Mouse (Mus musculus) cerebellum, adult 11-12 months (tissue): ENCODE data around the gene Tardbp.

Experiments
- DNase-seq: peaks from one replicate; pipeline ENCODE4 v3.0.0; 2022

Gene Tardbp

DNA sequence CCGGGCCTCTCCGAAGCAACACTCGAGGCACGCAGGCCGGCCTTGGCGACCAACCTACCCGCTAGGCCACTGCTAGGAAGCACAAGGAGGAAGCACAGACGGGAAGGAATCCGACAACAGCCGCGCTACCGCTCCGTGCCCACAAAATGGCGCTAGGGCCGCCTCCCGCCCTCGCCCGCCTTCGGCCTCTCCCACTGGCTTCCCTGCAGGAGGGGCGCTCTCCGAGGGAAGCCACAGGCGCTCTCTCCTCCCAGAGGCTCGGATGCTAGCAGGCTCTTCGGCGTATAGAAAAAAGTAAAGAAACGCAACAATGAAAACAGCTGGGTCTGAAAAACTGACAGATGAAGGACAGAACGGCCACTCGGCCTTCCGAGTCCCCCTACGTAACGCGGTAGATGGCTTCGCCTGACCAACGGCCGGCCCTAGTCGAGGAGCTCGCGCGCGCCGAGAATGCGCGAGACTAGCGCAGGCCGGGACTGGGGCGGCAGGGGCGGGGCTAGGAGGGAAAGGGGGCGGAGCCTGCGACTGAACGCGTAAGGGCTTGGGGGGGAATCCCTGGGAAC, at the start of gene Tardbp:
TSS of gene Tardbp (minus strand) at position 397 of the 563 bp plus-strand sequence.
- DNase-seq: peak; percentile 94

- no peak for DNase-seq
Measured at GRCm38 (mm10) chr4:148676188-148676960, 49.6 kb upstream of the Tardbp start.

- DNase-seq: no peak
Measured at GRCm38 (mm10) chr4:148675043-148675442, 48.2 kb upstream of the Tardbp start.

- DNase-seq: no peak
Measured at GRCm38 (mm10) chr4:148671230-148671947, 44.6 kb upstream of the Tardbp start.

GRCm38 (mm10) chr4:148667006-148667755, 40.4 kb upstream of the Tardbp start:
- DNase-seq: no peak

DNA sequence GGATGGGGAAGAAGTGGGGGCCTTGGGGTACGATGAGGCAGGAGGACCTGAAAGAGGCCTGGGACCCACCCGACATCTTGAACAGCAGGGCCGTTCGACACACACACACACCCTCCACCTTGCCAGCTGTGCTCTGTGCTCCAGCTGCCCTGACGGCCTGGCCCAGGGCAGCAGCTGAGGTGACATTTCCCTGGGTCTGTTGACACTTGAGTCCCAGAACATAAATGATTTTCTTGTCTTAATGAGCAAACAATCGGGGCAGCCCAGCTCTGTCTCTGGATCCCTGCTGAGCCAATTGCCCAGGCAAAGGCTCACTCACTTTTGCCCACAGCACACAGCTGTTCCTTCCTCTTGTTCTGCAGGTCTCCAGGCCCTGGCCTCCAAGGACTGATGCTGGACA, 37.2 kb upstream of the Tardbp start:
- no peak for DNase-seq

DNA sequence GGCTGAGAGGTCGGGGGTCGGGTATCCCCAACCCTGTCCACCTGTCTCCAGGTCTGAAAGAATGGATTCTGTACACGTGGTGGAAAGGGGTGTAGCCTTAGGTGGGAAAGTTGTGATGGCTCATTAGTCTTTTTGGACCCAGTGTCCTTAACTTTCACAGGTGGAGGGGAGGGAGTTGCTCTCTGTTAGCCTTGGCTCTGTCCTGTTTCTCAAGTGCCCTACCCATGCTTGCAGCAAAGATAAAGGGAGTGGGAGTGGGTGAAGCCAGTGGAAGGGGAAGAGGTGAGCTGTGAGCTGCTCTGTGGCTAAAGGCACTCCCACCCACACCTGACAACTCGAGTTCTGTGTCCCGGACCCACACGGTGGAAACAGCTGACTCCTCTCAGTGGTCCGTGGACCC, 36.5 kb upstream of the Tardbp start:
- no peak for DNase-seq

DNA sequence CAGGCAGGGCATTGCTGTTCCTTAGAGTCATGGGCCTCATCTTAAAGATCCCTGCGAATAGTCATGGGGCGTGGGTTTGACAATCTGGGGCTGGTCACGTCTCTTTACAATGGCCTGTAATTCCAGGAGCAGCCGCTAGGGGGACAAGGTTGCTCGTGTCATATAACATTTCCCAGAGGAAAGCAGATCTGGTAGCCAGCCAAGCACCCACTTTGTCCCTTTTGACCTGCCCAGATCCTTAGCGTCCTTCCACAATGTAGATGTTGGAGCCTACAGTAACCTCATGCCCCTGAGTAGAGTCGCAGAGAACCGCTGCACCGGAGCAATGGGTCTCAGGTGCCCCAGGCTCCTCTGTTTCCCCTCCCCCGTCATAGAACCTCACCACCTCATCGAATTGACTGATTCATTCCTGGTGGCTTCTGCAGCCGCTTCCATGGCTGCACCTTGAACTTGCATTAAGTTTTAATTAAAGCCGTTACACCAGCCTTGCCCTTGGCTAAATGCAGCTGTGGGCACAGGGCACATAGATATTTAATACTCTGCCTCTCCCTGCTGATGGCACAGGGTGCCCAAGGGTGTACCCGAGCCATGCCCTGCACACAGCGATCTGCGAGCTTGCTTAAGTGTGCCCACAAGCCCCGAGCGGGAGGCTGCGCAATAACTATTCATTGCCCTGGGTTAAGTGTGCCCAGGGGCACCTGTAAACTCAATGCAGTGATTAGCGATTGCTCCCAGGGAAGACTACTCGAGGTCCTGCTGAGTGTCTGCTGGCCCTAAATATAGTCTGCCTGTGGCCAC, 35.5 kb upstream of the Tardbp start:
- DNase-seq: peak; percentile 38

GRCm38 (mm10) chr4:148660174-148660573, 33.4 kb upstream of the Tardbp start:
- DNase-seq: no peak

DNA sequence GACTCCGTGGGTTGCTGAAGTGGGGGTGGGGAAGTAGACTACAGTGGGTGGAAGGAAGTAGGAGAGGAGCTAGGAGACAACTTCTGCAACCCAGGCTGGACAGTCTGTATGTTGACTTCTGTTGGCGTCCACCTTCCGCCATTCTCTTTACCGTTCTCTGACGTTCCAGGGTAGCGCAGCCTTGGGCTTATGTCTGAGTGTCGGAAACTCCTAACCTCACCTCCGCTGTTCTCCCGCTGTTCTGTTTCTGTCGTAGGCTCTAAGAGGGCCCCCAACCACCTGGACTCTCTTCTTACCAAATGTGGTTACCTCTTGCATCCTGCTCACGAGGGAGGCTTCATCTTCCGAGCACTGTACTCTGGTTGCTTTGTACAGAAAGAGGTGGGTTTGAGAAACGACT, 31.0 kb upstream of the Tardbp start:
- no peak for DNase-seq

DNA sequence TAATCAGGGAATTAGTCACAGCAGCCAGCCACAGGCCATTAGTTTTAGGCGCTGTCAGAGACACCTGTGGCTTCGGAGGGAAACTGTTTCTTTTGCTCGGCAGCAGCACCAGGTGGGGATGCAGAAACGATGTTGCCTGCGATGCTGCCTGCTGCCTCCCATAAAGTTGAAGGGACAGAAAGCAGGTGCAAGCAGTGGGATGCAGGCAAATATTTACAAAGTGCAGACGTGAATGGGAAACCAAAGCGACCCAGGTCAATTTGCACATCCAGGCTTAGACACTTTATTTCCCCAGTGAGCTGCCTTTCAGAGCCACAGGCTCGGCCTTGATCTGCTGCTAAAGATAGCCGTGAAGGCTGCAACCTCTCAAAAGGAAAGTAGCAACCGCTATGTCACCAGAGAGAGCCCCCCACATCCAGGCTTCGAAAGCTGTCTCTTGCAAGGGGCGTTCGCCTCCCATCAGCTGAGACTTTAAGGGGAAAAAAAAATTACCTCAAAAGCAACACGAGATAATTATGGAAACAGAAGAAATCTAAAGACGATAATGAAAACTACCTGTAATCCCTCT, 30.0 kb upstream of the Tardbp start:
- no peak for DNase-seq

GRCm38 (mm10) chr4:148654701-148655398, 28.0 kb upstream of the Tardbp start:
- DNase-seq: no peak

DNA sequence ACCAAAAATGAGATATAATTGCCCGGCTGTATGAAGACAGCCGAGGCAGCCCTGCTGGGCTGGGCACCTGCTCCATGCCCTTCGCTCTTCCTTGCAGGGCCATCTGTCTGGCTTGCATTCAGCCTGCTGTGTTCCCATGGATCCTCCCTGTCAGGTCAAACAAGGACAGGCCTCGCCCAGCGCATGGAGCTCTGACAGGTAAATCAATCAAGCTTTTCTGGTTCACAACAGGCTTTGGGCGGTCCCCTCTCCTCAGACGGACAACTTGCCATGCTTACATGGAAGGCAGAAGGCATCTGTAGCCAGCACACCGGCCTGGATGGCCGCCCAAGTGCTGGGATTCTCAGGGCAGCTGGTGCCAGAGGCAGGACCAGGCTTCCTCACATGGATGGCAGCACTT, 24.2 kb upstream of the Tardbp start:
- peak; percentile 82 for DNase-seq

GRCm38 (mm10) chr4:148649309-148649708, 22.5 kb upstream of the Tardbp start:
- DNase-seq: no peak

DNA sequence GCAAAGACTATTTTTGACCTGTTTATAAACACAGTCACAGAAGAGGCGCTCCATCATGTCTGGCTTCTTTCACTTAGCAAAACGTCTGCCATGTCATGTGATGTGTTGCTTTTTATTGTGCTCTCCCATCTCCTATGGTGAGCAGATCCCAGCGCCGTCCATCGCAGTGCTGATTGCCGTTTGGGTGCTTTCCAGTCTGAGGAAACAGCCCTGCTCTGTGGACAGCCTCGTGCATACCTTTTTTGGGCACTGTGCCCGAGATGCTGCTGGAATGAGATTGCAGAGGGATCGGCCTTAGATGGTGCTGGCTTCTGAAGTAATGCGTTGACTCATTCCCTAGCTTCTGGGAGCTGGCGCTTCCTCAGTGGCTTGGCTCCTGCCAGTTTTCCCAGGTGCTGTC, 19.8 kb upstream of the Tardbp start:
- peak; percentile 66 for DNase-seq

DNA sequence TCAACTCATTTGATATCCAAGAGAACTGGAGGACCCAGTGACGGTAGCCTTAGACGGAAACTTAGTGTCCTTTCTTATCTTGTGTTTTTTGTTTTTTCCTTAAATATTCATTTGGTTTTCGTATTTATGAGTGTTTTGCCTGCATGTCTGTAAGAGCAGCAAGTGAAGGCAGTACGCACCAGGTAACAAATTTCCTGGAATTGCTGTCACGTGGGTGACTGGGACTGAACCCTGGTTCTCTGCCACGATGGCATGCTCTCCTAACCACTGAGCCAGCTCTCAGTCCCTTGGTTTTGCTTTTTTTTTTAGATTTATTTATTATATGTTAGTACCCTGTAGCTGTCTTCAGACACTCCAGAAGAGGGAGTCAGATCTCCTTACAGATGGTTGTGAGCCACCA, 18.1 kb upstream of the Tardbp start:
- no peak for DNase-seq

DNA sequence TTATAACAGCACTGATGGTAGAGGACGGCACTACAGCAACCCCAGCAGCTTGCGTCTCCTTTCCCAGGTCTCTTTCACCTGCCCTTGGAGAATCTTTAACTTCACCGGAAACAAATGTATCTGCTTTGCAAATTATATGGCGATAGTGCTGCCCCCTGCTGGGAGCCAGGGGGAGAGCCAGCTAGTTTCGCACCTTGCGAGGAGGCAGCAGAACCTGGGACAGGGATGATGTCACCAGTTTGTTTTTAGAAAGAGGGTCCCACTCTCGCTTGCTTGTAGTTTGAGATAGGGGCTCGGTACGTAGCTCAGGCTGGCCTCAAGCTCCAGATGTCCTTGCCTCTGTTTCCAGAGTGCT, 17.3 kb upstream of the Tardbp start:
- DNase-seq: peak; percentile 56

DNA sequence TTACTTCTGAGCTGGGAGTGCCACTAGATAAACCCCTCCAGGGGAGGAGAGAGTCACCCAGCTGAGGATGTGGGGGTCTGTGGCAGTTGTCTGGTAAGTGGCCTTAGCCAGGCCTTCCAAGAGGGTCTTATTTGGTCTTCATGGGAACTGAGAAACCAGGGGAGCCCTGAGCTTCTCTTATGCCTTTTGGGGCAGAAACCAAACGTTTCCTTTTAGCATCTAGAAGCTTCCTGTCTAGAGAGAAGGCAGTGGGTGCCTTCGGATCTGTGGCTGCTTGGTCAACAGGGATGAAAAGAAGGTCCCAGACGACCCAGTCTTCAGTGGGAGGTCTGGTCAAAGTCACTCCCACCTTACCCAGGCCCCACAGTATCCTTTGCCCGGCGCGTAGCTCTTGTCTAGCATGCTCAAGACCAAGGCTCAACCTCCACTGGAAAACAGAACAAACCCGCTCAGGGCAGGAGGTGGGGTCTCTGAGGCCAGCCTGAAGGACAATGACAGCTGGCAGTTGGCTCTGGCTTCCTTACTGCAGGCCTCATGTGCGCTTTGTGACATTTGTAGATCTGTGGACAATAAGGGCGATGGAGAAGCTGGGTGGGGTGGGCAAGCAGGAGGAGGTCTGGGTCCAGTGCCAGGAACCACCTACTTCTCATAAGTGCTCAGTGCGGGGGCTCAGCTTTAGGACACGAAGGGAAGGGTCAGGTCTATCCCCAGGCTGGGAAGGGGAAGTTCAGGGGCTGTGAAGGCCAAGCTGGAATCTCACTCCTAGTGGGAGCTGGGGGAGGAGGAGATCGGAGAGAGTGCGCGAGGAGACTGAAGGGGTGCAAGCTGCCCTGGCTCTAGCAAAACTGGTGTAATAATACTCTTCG, 16.7 kb upstream of the Tardbp start, which contains the start of gene Gm572:
TSS of gene Gm572 (plus strand) at position 27 of the 866 bp plus-strand sequence.
- no peak for DNase-seq

DNA sequence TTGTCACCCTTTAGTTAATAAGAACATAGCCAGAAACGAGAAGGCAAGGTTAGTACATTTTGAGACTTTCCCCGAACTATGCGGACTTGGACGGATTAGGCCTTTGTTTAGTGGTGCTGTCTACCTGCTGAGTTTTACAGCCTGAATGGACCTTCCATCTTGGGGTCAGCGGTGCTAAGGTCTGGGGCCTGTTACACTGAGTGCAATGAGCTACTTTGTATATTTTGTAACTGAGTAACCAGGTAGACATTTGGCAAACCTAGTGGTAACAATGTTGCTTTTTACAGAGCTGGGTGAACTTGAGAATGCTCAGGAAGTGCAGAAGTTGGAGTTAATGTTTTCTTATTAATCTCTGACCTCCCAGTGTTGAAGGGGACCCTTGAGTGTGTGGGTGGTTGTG, 14.3 kb upstream of the Tardbp start:
- DNase-seq: no peak

DNA sequence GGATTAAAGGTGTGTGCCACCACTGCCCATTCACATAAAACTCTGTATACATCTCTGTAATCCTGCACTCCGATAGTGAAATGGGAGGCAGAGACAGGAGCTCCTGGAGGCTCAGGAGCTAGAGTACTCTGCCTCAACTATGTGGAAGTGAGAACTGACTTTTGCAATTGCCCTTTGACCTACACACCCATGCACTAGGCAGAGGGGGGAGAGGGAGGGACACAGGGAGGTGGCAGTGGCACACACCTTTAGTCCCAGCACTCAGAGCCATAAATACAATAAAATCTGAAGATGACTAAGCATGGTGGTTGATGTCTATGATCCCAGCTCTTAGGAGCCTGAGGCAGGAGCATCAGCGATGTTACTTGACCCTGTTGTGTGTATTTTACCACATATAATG, 12.6 kb upstream of the Tardbp start:
- DNase-seq: no peak
